Mouse (Mus musculus) ovary, postnatal 14 days (tissue): Measurements from ENCODE around the gene Slc2a1.

Experiments
- DNase-seq: peaks from one replicate; pipeline ENCODE4 v3.0.0; 2022; ENCODE audit warnings: low spot score

The Slc2a1 gene

GRCm38 (mm10) chr4:119108495-119109408 is at the start of gene Slc2a1:
TSS of gene Slc2a1 (plus strand) at chr4:119108711.
- DNase-seq, result peak; percentile 88

- DNase-seq, result no peak
These were observed 41.7 kb upstream of the Slc2a1 start for GRCm38 (mm10) chr4:119066791-119067190.

DNA sequence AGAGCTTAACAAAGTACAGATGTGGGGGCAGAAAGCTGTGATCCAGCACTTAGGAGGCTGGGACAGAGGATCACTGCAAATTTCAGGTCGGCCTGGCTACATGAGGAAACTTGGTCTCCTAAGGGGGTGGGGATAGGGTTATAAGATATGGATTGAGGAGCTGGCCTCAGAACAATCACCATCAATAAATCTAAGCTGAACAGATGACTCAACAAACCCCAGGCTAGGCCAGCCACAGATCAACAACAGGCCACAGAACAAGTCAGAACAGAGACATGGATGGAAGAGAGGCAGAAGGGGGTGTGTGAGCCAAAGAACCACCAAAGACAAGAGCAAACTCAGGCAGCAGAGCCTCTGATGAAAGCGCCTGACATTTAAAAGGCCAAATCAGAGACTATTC is 41.3 kb upstream of the Slc2a1 start:
- no peak for DNase-seq

- DNase-seq, result no peak
These were observed 39.6 kb upstream of the Slc2a1 start for GRCm38 (mm10) chr4:119068918-119069317.

GRCm38 (mm10) chr4:119070181-119070580 is 38.3 kb upstream of the Slc2a1 start:
- no peak for DNase-seq

DNA sequence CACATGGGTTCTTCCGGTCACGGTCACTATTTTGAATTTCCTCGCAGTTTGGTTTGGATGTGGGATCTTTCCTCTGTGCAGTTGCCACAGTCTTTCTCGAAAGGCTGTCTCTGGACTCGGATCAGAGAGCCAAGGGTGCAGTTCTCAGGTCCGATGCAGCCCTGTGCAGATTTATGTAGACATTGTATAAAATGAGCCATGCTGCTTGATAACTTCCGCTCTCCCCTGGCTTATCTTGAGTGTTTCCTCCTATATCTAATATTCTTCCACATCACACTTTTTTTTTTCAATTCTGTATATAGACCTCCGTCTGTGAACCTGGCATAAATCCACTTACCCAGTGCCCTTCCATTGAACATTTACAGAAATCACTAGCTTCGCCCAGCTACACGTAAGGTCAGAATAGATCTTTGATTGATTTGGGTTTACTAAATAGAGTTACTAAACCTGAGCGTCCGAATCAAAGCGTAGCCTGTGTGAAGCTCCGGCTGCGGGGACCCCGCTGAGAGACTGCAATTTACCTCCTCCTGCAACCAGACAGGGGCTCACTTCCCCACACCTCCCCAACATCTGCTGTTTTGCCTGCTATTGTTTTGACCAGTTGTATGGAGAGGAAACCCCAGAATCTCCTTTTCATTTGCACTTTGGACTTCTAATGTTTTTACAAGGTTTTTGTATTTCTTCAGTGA is 37.4 kb upstream of the Slc2a1 start:
- DNase-seq, result no peak

- no peak for DNase-seq
These were observed 36.7 kb upstream of the Slc2a1 start for GRCm38 (mm10) chr4:119071648-119072362.

DNA sequence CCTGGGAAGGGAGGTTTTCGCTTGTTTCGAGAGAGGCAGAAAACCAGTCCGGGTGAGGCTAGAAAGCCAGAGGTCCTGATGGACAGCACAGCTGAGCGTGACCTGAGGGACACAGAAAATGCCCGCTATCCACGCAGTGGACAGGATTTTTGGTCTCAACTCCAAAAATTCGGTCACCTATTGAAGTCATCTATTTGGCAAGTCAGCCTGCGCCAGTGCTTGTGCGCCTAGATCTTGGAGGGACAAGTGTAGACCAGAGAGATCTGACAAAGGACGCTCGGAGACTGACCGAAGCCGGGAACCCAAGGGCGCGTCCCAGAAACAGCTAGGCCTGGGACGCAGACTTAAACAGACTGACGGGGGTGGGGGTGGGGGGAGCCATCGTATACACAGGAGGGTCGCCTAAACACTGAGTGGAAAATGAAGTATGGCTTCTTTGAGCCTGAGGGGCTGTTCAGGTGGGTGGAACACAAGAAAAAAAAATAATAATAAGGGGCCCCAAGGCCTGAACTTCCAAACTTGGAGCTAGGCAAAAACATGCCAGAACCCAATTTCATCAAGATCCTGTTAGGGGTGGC is 36.1 kb upstream of the Slc2a1 start:
- DNase-seq, result no peak

GRCm38 (mm10) chr4:119072941-119073451 is 35.5 kb upstream of the Slc2a1 start:
- DNase-seq, result no peak

GRCm38 (mm10) chr4:119073626-119074025 is 34.9 kb upstream of the Slc2a1 start:
- no peak for DNase-seq

- no peak for DNase-seq
These were observed 33.9 kb upstream of the Slc2a1 start for GRCm38 (mm10) chr4:119074596-119074995.

DNA sequence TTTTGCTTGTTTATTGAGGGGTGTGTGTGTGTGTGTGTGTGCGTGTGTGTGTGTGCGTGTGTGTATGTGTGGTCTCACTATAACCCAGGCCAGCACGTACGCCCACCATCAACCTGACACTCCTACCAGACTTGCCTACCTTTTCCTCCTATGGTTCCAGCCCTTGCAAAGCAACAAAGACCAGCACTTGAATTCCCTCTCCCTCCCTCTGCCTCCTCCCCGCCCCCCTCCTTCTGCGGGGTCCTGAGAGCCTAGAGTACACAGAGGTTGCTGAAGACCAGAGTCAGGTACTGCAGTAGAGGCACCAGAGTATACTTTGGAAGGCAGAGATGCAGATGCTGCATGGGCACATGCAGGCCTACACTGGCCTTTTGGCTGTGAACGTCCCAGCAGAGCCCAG is 33.2 kb upstream of the Slc2a1 start:
- DNase-seq, result no peak

- no peak for DNase-seq
These were observed 32.2 kb upstream of the Slc2a1 start for GRCm38 (mm10) chr4:119076336-119076735.

DNA sequence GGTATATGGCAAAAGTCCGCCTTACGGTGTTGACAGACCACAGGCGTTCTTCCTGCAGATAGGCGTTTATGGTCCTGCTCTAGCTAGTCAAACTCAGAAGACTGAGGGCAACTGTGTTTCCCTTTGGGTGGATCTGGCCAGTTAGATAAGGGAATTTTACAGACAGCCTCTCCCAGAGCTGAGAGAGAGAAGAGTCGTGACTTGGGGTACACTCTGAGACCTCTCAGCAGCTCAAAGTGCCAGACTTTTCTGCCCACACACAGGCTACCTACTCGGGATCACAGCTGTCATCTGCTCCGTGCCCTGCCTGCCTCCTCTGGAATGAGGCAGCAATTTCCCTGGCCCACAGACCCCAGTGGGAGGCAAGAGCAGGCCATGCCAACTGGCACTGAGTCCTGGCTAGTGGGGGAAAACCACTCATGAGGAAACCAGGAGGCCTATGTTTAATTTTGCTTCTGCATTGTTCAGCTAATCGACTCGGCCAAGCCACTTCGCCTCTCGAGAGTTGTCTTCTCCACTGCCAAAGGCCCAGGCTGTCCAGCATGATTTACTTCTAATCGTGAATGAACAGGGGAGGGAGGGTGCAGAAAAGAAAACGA is 31.3 kb upstream of the Slc2a1 start:
- peak; percentile 52 for DNase-seq

DNA sequence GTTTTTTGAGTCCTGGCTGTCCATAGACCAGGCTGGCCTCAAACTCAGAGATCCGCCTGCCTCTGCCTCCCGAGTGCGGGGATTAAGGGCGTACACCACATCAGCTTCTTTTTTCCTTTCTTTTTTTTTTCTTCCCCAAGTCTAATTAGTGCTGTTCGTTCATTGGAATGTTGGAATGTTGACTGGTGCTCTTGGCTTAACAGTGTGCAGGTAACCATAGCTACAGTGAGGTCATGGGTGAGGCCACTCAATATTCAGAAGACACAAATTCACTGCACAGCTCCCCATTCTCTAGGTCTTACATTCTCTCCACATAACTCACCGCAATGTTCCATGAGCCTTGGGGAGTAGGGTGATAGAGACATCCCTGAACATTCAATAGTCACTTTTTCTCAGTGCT is 28.6 kb upstream of the Slc2a1 start:
- no peak for DNase-seq

- no peak for DNase-seq
These were observed 25.7 kb upstream of the Slc2a1 start for GRCm38 (mm10) chr4:119082740-119083231.

DNA sequence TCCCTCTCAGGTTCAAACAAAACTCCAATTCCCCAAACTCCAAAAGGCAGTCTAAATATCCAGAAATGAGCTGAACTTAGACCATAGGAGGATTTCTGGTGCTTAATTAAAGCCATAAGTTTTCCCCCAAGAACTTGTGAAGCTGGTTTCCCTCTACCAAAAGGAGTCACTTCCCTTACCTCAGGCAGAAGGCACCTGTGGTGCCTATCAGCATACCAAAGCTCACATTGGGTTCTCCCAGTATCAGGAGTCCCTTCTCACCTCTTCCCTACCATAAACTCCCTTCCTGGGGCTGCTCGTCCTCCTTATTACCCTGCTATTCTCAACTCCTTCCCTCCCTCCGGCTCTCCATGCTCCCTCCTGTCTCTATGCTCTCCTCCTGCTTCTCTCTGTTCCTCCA is 20.1 kb upstream of the Slc2a1 start:
- DNase-seq, result no peak

- no peak for DNase-seq
These were observed 14.6 kb upstream of the Slc2a1 start for GRCm38 (mm10) chr4:119093890-119094289.

GRCm38 (mm10) chr4:119094987-119095386 is 13.5 kb upstream of the Slc2a1 start:
- no peak for DNase-seq

DNA sequence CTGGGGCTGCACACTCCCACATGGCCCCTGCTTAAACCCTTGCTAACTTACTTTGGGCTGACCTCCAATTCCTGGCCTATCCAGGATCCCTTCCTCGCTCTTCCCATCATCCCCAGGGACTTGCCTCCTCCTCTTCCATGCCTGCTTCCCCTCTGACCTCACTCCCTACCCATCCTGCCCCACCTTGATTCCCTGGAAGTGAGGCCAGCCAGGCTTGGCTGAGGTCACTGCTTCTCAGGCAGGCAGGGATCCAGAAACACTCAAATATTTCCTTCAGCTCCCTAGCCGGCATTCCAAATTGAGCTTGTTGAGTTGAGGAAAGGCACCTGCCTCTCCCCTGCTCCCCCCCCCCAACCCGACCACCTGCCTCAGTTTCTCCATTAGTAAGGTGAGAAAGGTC is 12.1 kb upstream of the Slc2a1 start:
- DNase-seq, result no peak

- DNase-seq, result no peak
These were observed 11.1 kb upstream of the Slc2a1 start for GRCm38 (mm10) chr4:119097421-119097820.
